Mouse (Mus musculus) heart, embryonic 15.5 days (tissue): Measurements from ENCODE around the gene Ccdc36. TPM values are rescaled to one million over a fixed set of nuclear protein-coding genes. Genes with fewer than 3 reads are reported as not detected.

ENCODE experiments used
- ATAC-seq: fragments of 200-750 bp; cut with Nextera tagmentation; replicated peaks from 2 replicates; pipeline ENCODE4 v1.8.0; 2017; ENCODE audit warnings: low read depth, moderate TSS enrichment; ENCODE audit not compliant: insufficient number of reproducible peaks, insufficient read depth, low FRiP score
- H3K27ac ChIP-seq: fragments of 300-500 bp; sonication (generic); 2 replicates; pipeline ENCODE4 v1.5.1; 2015; ENCODE audit warnings: mild to moderate bottlenecking, inconsistent platforms
- H3K27me3 ChIP-seq: fragments of 300-500 bp; sonication (generic); 2 replicates; pipeline ENCODE4 v1.6.1; 2015; ENCODE audit warnings: inconsistent platforms
- H3K36me3 ChIP-seq: fragments of 300-500 bp; sonication (generic); 2 replicates; pipeline ENCODE4 v1.6.1; 2015; ENCODE audit warnings: mild to moderate bottlenecking, inconsistent platforms
- H3K4me1 ChIP-seq: fragments of 300-500 bp; sonication (generic); replicated peaks from 2 replicates; pipeline ENCODE4 v1.6.1; 2015; ENCODE audit warnings: inconsistent platforms
- H3K4me2 ChIP-seq: fragments of 300-500 bp; sonication (generic); 2 replicates; pipeline ENCODE4 v1.6.1; 2015; ENCODE audit warnings: inconsistent platforms, mild to moderate bottlenecking, moderate library complexity
- H3K4me3 ChIP-seq: fragments of 300-500 bp; sonication (generic); 2 replicates; pipeline ENCODE4 v1.5.1; 2015; ENCODE audit warnings: mild to moderate bottlenecking, inconsistent platforms
- H3K9ac ChIP-seq: fragments of 300-500 bp; sonication (generic); 2 replicates; pipeline ENCODE4 v1.6.1; 2015; ENCODE audit warnings: mild to moderate bottlenecking, inconsistent platforms
- H3K9me3 ChIP-seq: fragments of 300-500 bp; sonication (generic); replicated peaks from 2 replicates; pipeline ENCODE4 v1.6.1; 2016; ENCODE audit warnings: inconsistent platforms
- WGBS: fragments of 180-500 bp; shearing (Covaris S2); methylation state at CpG from one replicate; pipeline ENCODE4 v1.1.7; 2015; ENCODE audit warnings: mixed read lengths; 5-methylcytosine and 5-hydroxymethylcytosine counted together
- polyA plus RNA-seq: library from polyadenylated mRNA; unstranded; fragments of >200 nt; fragmentation: Nextera tagmentation; extraction: Ambion mirVana; gene quantifications from 2 replicates; pipeline ENCODE4 v1.2.1, GENCODE M21; 2015

Ccdc36 gene
- polyA plus RNA-seq: 0.84 and 1.1 TPM in 2 replicates

DNA sequence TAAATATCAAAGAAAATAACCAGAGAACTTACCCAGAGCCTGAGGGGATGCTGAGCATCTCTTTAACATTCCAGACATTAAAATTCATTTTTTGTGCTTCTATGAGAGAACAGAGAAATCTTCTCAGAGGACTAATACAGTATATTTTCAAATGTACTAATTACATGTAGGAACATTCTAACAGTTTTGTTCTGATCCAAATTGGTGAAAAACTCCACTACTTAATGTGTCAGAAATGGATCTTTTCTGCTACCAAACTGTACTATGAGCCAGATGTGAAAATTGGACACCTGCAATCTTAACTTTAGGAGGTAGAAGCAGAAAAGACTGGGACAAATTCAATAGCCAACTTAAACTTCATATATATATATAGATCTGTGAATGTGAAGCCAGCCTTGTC is at the start of gene Ccdc36:
Gene Ccdc36 (minus strand): TSS at position 101 of the 400 bp plus-strand sequence.
- H3K9ac ChIP-seq: no peak within 1 kb of the TSS
- no peak within 1 kb of the TSS for H3K4me3 ChIP-seq
- no peak within 1 kb of the TSS for H3K27ac ChIP-seq
- no peak within 1 kb of the TSS for H3K4me2 ChIP-seq
- H3K9me3 ChIP-seq: no peaks in the 10 kb centered on the region
- no peak for ATAC-seq
- no peaks in the 10 kb centered on the region for H3K27me3 ChIP-seq
- peaks cover 4% of the 10 kb centered on the region; the same call in 1 of the 2 replicates for H3K4me1 ChIP-seq
- H3K36me3 ChIP-seq: no peaks in the 10 kb centered on the region

DNA sequence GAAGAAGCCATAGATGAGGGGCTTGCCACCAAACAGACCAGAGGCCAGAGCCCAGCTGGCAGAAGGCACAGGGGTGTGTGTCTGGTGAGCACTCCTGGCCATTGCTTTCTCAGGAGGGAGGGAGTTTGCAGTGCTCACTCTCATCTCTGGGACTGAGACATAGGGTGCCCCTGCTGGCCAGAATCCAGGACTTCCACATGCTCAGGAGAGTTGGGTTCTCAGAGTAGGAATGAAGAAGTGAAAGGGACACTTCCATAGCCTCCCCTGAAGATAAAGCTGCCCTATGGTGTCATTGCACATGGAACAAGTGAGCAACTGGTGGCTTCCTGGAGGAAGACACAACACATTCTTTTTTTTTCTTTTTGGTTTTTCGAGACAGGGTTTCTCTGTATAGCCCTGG is 46.2 kb upstream of the Ccdc36 start:
- 69% methylated on average over 1 of the region's 1 CpGs for whole genome bisulfite sequencing

DNA sequence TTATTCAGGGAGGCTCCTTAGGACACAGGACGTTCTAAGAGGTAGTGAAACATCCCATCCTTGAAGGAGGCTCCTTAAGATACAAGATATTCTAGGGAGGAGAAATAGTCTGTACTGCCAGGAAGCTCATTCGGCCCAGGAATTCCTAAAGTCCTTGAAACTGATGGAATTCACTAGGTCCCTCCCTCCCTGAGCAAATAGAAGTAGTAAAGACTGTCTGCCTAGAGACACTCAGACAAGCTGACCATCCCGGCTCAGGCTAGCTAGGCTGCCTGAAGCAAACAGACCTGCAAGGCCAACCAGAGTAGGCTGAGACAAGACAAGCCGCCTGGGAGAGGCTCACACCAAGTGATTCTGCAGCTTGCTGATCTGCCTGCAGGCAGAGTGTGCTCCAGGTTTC is 41.6 kb upstream of the Ccdc36 start:
- Histone ChIP-seq H3K9ac (no peak overlapping the region), H3K27ac (no peak overlapping the region), H3K36me3 (peaks cover 15% of the 10 kb centered on the region), H3K4me1 (no peaks in the 10 kb centered on the region), H3K4me3 (no peak overlapping the region), H3K9me3 (no peaks in the 10 kb centered on the region), H3K4me2 (no peak overlapping the region), H3K27me3 (no peaks in the 10 kb centered on the region)
- 55% methylated on average over 4 of the region's 4 CpGs for WGBS
- no peak for ATAC-seq

More for the DNA sequence above, 46.2 kb upstream of the Ccdc36 start:
- H3K27me3 ChIP-seq: no peaks in the 10 kb centered on the region
- no peak for ATAC-seq
- H3K9me3 ChIP-seq: no peaks in the 10 kb centered on the region
- no peak overlapping the region for H3K9ac ChIP-seq
- H3K4me2 ChIP-seq: no peak overlapping the region
- no peak overlapping the region for H3K4me3 ChIP-seq
- no peaks in the 10 kb centered on the region for H3K36me3 ChIP-seq
- H3K4me1 ChIP-seq: peaks cover 7% of the 10 kb centered on the region
- no peak overlapping the region for H3K27ac ChIP-seq

DNA sequence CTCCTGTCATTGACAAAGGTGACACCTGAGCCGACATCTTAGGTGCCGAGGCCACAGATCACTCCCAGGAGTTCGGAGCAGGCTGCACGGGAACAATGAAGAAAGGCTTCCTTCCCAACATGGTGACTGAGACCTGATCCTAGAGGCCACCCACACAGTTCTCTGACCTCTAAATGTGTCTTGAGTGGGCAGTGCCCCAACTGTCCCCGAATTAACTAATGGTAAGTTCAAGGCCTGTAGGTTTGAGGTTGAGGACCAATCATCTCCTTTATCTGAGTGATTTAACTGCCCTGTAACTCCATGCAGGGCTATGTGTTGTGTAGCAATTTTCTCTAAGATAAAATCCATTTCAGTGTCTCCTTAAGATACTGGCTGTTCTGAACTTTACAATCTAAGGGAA is 41.1 kb upstream of the Ccdc36 start:
- no peak overlapping the region for H3K9ac ChIP-seq
- H3K9me3 ChIP-seq: no peaks in the 10 kb centered on the region
- H3K4me3 ChIP-seq: no peak overlapping the region
- no peak for ATAC-seq
- H3K4me1 ChIP-seq: no peaks in the 10 kb centered on the region
- peaks cover 19% of the 10 kb centered on the region for H3K36me3 ChIP-seq
- H3K27ac ChIP-seq: no peak overlapping the region
- H3K4me2 ChIP-seq: no peak overlapping the region
- WGBS: 71% methylated on average over 5 of the region's 5 CpGs
- H3K27me3 ChIP-seq: no peaks in the 10 kb centered on the region

- Histone ChIP-seq H3K27ac (no peak overlapping the region), H3K4me2 (no peak overlapping the region), H3K4me1 (peaks cover 14% of the 10 kb centered on the region), H3K9me3 (no peaks in the 10 kb centered on the region), H3K36me3 (peaks cover 33% of the 10 kb centered on the region), H3K9ac (no peak overlapping the region), H3K27me3 (no peaks in the 10 kb centered on the region), H3K4me3 (no peak overlapping the region)
- no peak for ATAC-seq
- 91% methylated on average over 2 of the region's 2 CpGs for WGBS
Observed at GRCm38 (mm10) chr9:108466219-108466618, 37.9 kb upstream of the Ccdc36 start.

DNA sequence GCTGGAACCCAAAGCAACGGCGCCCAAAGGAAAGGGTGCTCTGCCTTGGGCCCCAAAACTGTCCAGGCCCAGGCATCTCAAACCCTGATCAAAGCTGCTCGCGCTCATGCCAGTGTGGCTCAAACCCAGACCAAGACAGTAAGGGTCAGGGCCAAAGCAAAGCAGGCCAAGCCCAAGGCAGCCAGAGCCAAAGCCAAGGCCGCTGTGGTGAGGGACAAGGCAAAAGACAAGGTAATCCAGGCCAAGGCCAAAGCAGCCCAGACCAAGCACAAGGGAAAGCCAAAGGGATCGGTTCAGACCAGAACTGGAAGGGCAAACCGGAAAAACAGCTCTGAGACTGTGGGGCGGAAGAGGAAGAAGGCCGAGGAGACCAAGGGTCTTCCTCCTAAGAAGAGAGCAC is 35.4 kb upstream of the Ccdc36 start:
- no peaks in the 10 kb centered on the region for H3K9me3 ChIP-seq
- no peak overlapping the region for H3K27ac ChIP-seq
- H3K4me3 ChIP-seq: no peak overlapping the region
- H3K4me1 ChIP-seq: peaks cover 21% of the 10 kb centered on the region
- no peak for ATAC-seq
- no peak overlapping the region for H3K9ac ChIP-seq
- no peak overlapping the region for H3K4me2 ChIP-seq
- peaks cover 33% of the 10 kb centered on the region for H3K36me3 ChIP-seq
- no peaks in the 10 kb centered on the region for H3K27me3 ChIP-seq
- WGBS: 94% methylated on average over 9 of the region's 9 CpGs

DNA sequence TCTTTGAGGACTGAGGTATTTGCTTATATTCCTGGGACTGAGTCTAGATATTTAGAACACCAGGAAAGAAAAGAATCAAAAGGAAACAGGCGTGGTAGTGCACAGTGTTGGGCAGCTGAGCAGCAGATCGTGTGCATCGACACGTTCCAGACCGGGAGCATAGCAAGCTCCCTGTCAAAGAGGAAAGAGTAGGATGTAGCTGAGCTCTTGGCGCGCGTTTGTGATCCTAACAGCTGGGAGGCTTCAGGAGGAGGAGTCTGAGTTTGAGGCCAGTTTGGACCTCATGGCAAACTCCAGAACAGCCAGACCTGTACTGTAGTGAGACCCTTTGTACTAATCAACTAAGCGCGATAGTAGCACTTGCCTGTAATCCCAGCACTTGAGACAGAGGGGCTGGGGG is 33.9 kb upstream of the Ccdc36 start:
- WGBS: 54% methylated on average over 10 of the region's 10 CpGs
- no peaks in the 10 kb centered on the region for H3K27me3 ChIP-seq
- ATAC-seq: peak; percentile 29; the same call in 1 of the 2 replicates
- no peaks in the 10 kb centered on the region for H3K9me3 ChIP-seq
- H3K9ac ChIP-seq: no peak overlapping the region
- H3K36me3 ChIP-seq: peaks cover 33% of the 10 kb centered on the region
- H3K27ac ChIP-seq: peak overlapping the region; percentile 93
- peak overlapping the region; percentile 87 for H3K4me3 ChIP-seq
- peaks cover 21% of the 10 kb centered on the region for H3K4me1 ChIP-seq
- H3K4me2 ChIP-seq: peak overlapping the region; percentile 76

DNA sequence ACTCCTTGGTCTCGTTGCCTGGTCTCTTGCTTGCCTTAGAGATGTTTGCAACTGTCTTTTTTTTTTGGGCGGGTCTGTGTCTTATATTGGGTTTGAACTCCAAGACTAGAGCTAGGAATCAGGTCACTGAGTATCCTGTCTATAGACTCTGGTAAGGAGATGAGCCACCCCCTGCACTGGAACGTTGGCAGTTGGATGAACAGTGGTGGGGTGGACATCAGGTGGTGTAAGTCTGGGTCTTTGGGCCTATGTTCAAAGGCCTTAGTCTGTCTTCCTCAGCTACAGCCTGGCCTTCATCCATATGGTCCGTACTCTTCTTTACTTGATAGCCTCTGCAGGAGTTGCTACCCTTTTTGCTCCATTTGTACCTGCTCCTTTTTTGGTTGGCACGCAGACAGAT is 33.4 kb upstream of the Ccdc36 start:
- 83% methylated on average over 5 of the region's 5 CpGs for WGBS
- peaks cover 21% of the 10 kb centered on the region for H3K4me1 ChIP-seq
- no peak for ATAC-seq
- H3K27ac ChIP-seq: peak overlapping the region; percentile 93
- H3K4me3 ChIP-seq: peak overlapping the region; percentile 87
- H3K4me2 ChIP-seq: peak overlapping the region; percentile 76
- no peaks in the 10 kb centered on the region for H3K27me3 ChIP-seq
- no peaks in the 10 kb centered on the region for H3K9me3 ChIP-seq
- peak overlapping the region; percentile 94; the same call in 1 of the 2 replicates for H3K9ac ChIP-seq
- peaks cover 33% of the 10 kb centered on the region for H3K36me3 ChIP-seq

- peak within 1 kb of the TSS; percentile 76 for H3K4me2 ChIP-seq
- no peaks in the 10 kb centered on the region for H3K27me3 ChIP-seq
- H3K4me3 ChIP-seq: peak within 1 kb of the TSS; percentile 87
- WGBS: 21% methylated on average over 11 of the region's 11 CpGs
- peaks cover 32% of the 10 kb centered on the region for H3K36me3 ChIP-seq
- ATAC-seq: no peak
- H3K4me1 ChIP-seq: peaks cover 21% of the 10 kb centered on the region
- H3K9ac ChIP-seq: peak within 1 kb of the TSS; percentile 94
- peak within 1 kb of the TSS; percentile 93 for H3K27ac ChIP-seq
- no peaks in the 10 kb centered on the region for H3K9me3 ChIP-seq
Observed at GRCm38 (mm10) chr9:108461181-108461631, 32.9 kb upstream of the Ccdc36 start, which contains the start of gene Klhdc8b. TSS of gene Klhdc8b (minus strand) at chr9:108461581.

GRCm38 (mm10) chr9:108460319-108461178 is 32.3 kb upstream of the Ccdc36 start, which contains the start of gene Ccdc71:
TSS of gene Ccdc71 (plus strand) at chr9:108460527.
- Histone ChIP-seq H3K4me3 (peak within 1 kb of the TSS; percentile 87), H3K36me3 (peaks cover 25% of the 10 kb centered on the region), H3K9me3 (no peaks in the 10 kb centered on the region), H3K4me2 (peak within 1 kb of the TSS; percentile 76), H3K4me1 (peaks cover 21% of the 10 kb centered on the region), H3K9ac (peak within 1 kb of the TSS; percentile 94), H3K27ac (peak within 1 kb of the TSS; percentile 93), H3K27me3 (no peaks in the 10 kb centered on the region)
- WGBS: under 1% methylated on average over 52 of the region's 52 CpGs
- ATAC-seq: peak; percentile 83

GRCm38 (mm10) chr9:108459939-108460318 is 31.6 kb upstream of the Ccdc36 start:
- 74% methylated on average over 1 of the region's 1 CpGs for WGBS
- no peak overlapping the region for H3K9ac ChIP-seq

More at GRCm38 (mm10) chr9:108459939-108460318, 31.6 kb upstream of the Ccdc36 start:
- H3K36me3 ChIP-seq: peaks cover 19% of the 10 kb centered on the region
- ATAC-seq: no peak
- peaks cover 21% of the 10 kb centered on the region for H3K4me1 ChIP-seq
- H3K4me2 ChIP-seq: peak overlapping the region; percentile 76
- H3K27me3 ChIP-seq: no peaks in the 10 kb centered on the region
- no peaks in the 10 kb centered on the region for H3K9me3 ChIP-seq
- H3K27ac ChIP-seq: peak overlapping the region; percentile 93
- H3K4me3 ChIP-seq: peak overlapping the region; percentile 87
